ENCODE assay signal across 16 mouse cellular contexts in genomic region chr19:31602578-31602977, GRCm38 (mm10).
"Had no signal": no experiment of that assay in that cellular context is flagged by ENCODE, and none has a peak within 500 bp of the region (broad histone marks: within the 10 kb centered on the region; RNA-seq: fewer than 3 reads in every experiment).

No protein-coding gene starts in this region.

- H3K4me1 ChIP-seq: intestine, embryonic 15.5 days; limb, embryonic 10.5 days; liver, embryonic 15.5 days; midbrain, embryonic 12.5 days; stomach, embryonic 15.5 days had no signal

- H3K27me3 ChIP-seq: intestine, embryonic 15.5 days; liver, embryonic 15.5 days; megakaryocyte, embryonic 14.5 days; midbrain, embryonic 12.5 days; stomach, embryonic 15.5 days had no signal

- H3K36me3 ChIP-seq: intestine, embryonic 15.5 days; limb, embryonic 10.5 days; liver, embryonic 15.5 days; midbrain, embryonic 12.5 days; stomach, embryonic 15.5 days had no signal

- DNase-seq: kidney, adult 18-20 months; kidney, postnatal 36 days; lung, adult 2 months; lung, postnatal 36 days; right cerebral cortex, adult 18-20 months; right cerebral cortex, postnatal 25 days; thymus, adult 2 months; thymus, postnatal 36 days had no signal

- H3K4me3 ChIP-seq: intestine, embryonic 15.5 days; layer of hippocampus, adult 2 months; limb, embryonic 10.5 days; liver, embryonic 15.5 days; megakaryocyte, embryonic 14.5 days; midbrain, embryonic 12.5 days; stomach, embryonic 15.5 days had no signal

- H3K9me3 ChIP-seq: intestine, embryonic 15.5 days; limb, embryonic 10.5 days; liver, embryonic 15.5 days; megakaryocyte, embryonic 14.5 days; midbrain, embryonic 12.5 days; stomach, embryonic 15.5 days had no signal

- H3K9ac ChIP-seq: intestine, embryonic 15.5 days; liver, embryonic 15.5 days; midbrain, embryonic 12.5 days; stomach, embryonic 15.5 days had no signal

- ATAC-seq: intestine, embryonic 15.5 days; lung, postnatal 0 days had no signal

- H3K27ac ChIP-seq: intestine, embryonic 15.5 days; layer of hippocampus, adult 2 months; limb, embryonic 10.5 days; liver, embryonic 15.5 days; midbrain, embryonic 12.5 days; stomach, embryonic 15.5 days had no signal
